Mouse (Mus musculus): Measurements from ENCODE around the gene Tfe3. TPM values are rescaled to one million over a fixed set of nuclear protein-coding genes. Genes with fewer than 3 reads are reported as not detected.
A peak's percentile ranks its signal among the peaks of the same experiment; 100 is the strongest.
"Not testable (repeated sequence)": the region's sequence is repeated elsewhere in the genome, so short reads cannot be mapped to it uniquely, and the experiment has no call there.

Gene Tfe3
- polyA plus RNA-seq, 1 experiment from 2014 or later: 11.4 TPM

- not testable (repeated sequence) for DNase-seq (ENCODE audit: low spot score)
Measured at GRCm38 (mm10) chrX:7802157-7802556, 39.8 kb downstream of the Tfe3 start.

- peak; percentile 18 for DNase-seq (ENCODE audit: low spot score)
Measured at GRCm38 (mm10) chrX:7815016-7815415, 52.7 kb downstream of the Tfe3 start.

GRCm38 (mm10) chrX:7821865-7822779, 59.8 kb downstream of the Tfe3 start, which contains the start of gene Kcnd1:
Kcnd1 (plus strand) TSS chrX:7822289.
- no peak for DNase-seq (ENCODE audit: low spot score)

MicroRNAs within 50 kb of the gene (microRNA counts, 519-probe panel; counts per million panel counts)
- 3,923 counts per million, percentile 78 among the panel's probes with 10 or more counts for microRNA mmu-miR-1198

Small RNAs within 50 kb of the gene (microRNA-seq; reads per million reads assigned to microRNA genes)
- gene Mir1198 (ENCODE audit: borderline number of aligned reads): 49.5 reads per million, percentile 38 among the genes with 10 or more reads in this experiment

Other genes with a start within 250 kb of the Tfe3 start
- gene Foxp3, start 188.9 kb upstream of the Tfe3 start, polyA plus RNA-seq (2015; fragmentation: Nextera tagmentation; extraction: Ambion mirVana): 0.10 and 0.44 TPM in 2 replicates
- 0.73 TPM in 2 replicates for gene Ppp1r3f, start 188.3 kb upstream of the Tfe3 start, polyA plus RNA-seq (2015; fragmentation: Nextera tagmentation; extraction: Ambion mirVana)
- 33.1 and 36.0 TPM in 2 replicates for gene Ccdc22, start 157.0 kb upstream of the Tfe3 start, polyA plus RNA-seq (2015; fragmentation: Nextera tagmentation; extraction: Ambion mirVana)
- 0.04 and 0.07 TPM in 2 replicates for gene Cacna1f, start 155.5 kb upstream of the Tfe3 start, polyA plus RNA-seq (2015; fragmentation: Nextera tagmentation; extraction: Ambion mirVana)
- 0.40 and 0.55 TPM in 2 replicates for gene Syp, start 124.1 kb upstream of the Tfe3 start, polyA plus RNA-seq (2015; fragmentation: Nextera tagmentation; extraction: Ambion mirVana)
- gene Prickle3, start 105.3 kb upstream of the Tfe3 start, polyA plus RNA-seq (2015; fragmentation: Nextera tagmentation; extraction: Ambion mirVana): 5.3 and 6.2 TPM in 2 replicates
- gene Plp2, start 91.2 kb upstream of the Tfe3 start, polyA plus RNA-seq (2015; fragmentation: Nextera tagmentation; extraction: Ambion mirVana): 81.2 and 84.1 TPM in 2 replicates
- 0.49 and 0.55 TPM in 2 replicates for gene Magix, start 81.3 kb upstream of the Tfe3 start, polyA plus RNA-seq (2015; fragmentation: Nextera tagmentation; extraction: Ambion mirVana)
- 28.8 and 28.9 TPM in 2 replicates for gene Gpkow, start 65.4 kb upstream of the Tfe3 start, polyA plus RNA-seq (2015; fragmentation: Nextera tagmentation; extraction: Ambion mirVana)
- 42.2 and 45.5 TPM in 2 replicates for gene Wdr45, start 48.2 kb upstream of the Tfe3 start, polyA plus RNA-seq (2015; fragmentation: Nextera tagmentation; extraction: Ambion mirVana)
- gene Gm45208, start 40.3 kb upstream of the Tfe3 start, polyA plus RNA-seq (2015; fragmentation: Nextera tagmentation; extraction: Ambion mirVana): 0.46 and 1.0 TPM in 2 replicates
- 14.7 and 20.6 TPM in 2 replicates for gene Praf2, start 34.1 kb upstream of the Tfe3 start, polyA plus RNA-seq (2015; fragmentation: Nextera tagmentation; extraction: Ambion mirVana)
- gene Ccdc120, start 11.7 kb upstream of the Tfe3 start, polyA plus RNA-seq (2015; fragmentation: Nextera tagmentation; extraction: Ambion mirVana): 6.7 and 8.2 TPM in 2 replicates
- gene Gripap1, start 27.2 kb downstream of the Tfe3 start, polyA plus RNA-seq (2015; fragmentation: Nextera tagmentation; extraction: Ambion mirVana): 40.2 and 48.1 TPM in 2 replicates
- gene Kcnd1, start 59.7 kb downstream of the Tfe3 start, polyA plus RNA-seq (2015; fragmentation: Nextera tagmentation; extraction: Ambion mirVana): 0.12 and 0.18 TPM in 2 replicates
- gene Otud5, start 78.8 kb downstream of the Tfe3 start, polyA plus RNA-seq (2015; fragmentation: Nextera tagmentation; extraction: Ambion mirVana): 55.0 and 55.6 TPM in 2 replicates
- 14.0 and 14.5 TPM in 2 replicates for gene Pim2, start 115.7 kb downstream of the Tfe3 start, polyA plus RNA-seq (2015; fragmentation: Nextera tagmentation; extraction: Ambion mirVana)
- 24.5 and 28.3 TPM in 2 replicates for gene Slc35a2, start 121.5 kb downstream of the Tfe3 start, polyA plus RNA-seq (2015; fragmentation: Nextera tagmentation; extraction: Ambion mirVana)
- 142 and 154 TPM in 2 replicates for gene Pqbp1, start 136.7 kb downstream of the Tfe3 start, polyA plus RNA-seq (2015; fragmentation: Nextera tagmentation; extraction: Ambion mirVana)
- gene Timm17b, start 136.8 kb downstream of the Tfe3 start, polyA plus RNA-seq (2015; fragmentation: Nextera tagmentation; extraction: Ambion mirVana): 118 and 135 TPM in 2 replicates
- gene Gm10491, start 145.3 kb downstream of the Tfe3 start, polyA plus RNA-seq (2015; fragmentation: Nextera tagmentation; extraction: Ambion mirVana): not detected in 2 replicates
- not detected in 2 replicates for gene Gm10490, start 147.0 kb downstream of the Tfe3 start, polyA plus RNA-seq (2015; fragmentation: Nextera tagmentation; extraction: Ambion mirVana)
- gene Pcsk1n, start 157.3 kb downstream of the Tfe3 start, polyA plus RNA-seq (2015; fragmentation: Nextera tagmentation; extraction: Ambion mirVana): 0.18 and 0.21 TPM in 2 replicates
- not detected in 2 replicates for gene Eras, start 166.0 kb downstream of the Tfe3 start, polyA plus RNA-seq (2015; fragmentation: Nextera tagmentation; extraction: Ambion mirVana)
- 10.0 and 10.3 TPM in 2 replicates for gene Hdac6, start 185.3 kb downstream of the Tfe3 start, polyA plus RNA-seq (2015; fragmentation: Nextera tagmentation; extraction: Ambion mirVana)
- gene Gata1, start 215.5 kb downstream of the Tfe3 start, polyA plus RNA-seq (2015; fragmentation: Nextera tagmentation; extraction: Ambion mirVana): 2.9 and 3.1 TPM in 2 replicates

All from thymus, postnatal 0 days (tissue).